Mouse (Mus musculus) ES-Bruce4 (cell line): ENCODE measurements at regions not wholly inside any gene's neighbourhood (a gene's known extent, or its start where the extent isn't known, plus 50 kb on each side); places are given as distances from the start of the nearest gene placed in this dataset.

Experiments
- CTCF ChIP-seq: IDR thresholded peaks from one replicate; pipeline ENCODE4 v1.8.1; 2011; ENCODE audit warnings: low read depth, low read length
- EP300 ChIP-seq: IDR thresholded peaks from 2 replicates; pipeline ENCODE4 v1.6.1; 2011; ENCODE audit warnings: low read depth, low read length; ENCODE audit not compliant: insufficient read depth
- POLR2A ChIP-seq: IDR thresholded peaks from one replicate; pipeline ENCODE4 v1.8.1; 2011; ENCODE audit warnings: low read length; ENCODE audit not compliant: insufficient read depth

GRCm38 (mm10) chr6:141149170-141149917 lies 99.7 kb upstream of the Pde3a start:
- no peak for TF ChIP-seq CTCF
- TF ChIP-seq EP300: no peak
- TF ChIP-seq POLR2A: no peak
